Mouse (Mus musculus) kidney, adult 2 months (tissue): ENCODE measurements around the gene Zbtb48.

Source experiments
- CTCF ChIP-seq: fragments of 200-500 bp; conservative IDR thresholded peaks from 2 replicates; pipeline ENCODE4 v1.5.1; 2011; ENCODE audit warnings: low read depth, mild to moderate bottlenecking, control low read depth, low read length, moderate library complexity, mixed read lengths; ENCODE audit not compliant: insufficient read depth, insufficient read length
- POLR2A ChIP-seq: fragments of 200-500 bp; IDR thresholded peaks from one replicate; pipeline ENCODE4 v1.6.1; 2011; ENCODE audit warnings: low read depth, low read length, control low read depth

- TF ChIP-seq CTCF = no peak
- TF ChIP-seq POLR2A = no peak
These were observed 41.8 kb upstream of the Zbtb48 start for GRCm38 (mm10) chr4:152069245-152069644.
